Mouse (Mus musculus): Measurements from ENCODE around the gene Rps25. TPM values are rescaled to one million over a fixed set of nuclear protein-coding genes. Genes with fewer than 3 reads are reported as not detected.
"Not testable (repeated sequence)": the region's sequence is repeated elsewhere in the genome, so short reads cannot be mapped to it uniquely, and the experiment has no call there.

Rps25 gene
- polyA plus RNA-seq, 1 experiment from 2014 or later = 1,463 TPM

DNA sequence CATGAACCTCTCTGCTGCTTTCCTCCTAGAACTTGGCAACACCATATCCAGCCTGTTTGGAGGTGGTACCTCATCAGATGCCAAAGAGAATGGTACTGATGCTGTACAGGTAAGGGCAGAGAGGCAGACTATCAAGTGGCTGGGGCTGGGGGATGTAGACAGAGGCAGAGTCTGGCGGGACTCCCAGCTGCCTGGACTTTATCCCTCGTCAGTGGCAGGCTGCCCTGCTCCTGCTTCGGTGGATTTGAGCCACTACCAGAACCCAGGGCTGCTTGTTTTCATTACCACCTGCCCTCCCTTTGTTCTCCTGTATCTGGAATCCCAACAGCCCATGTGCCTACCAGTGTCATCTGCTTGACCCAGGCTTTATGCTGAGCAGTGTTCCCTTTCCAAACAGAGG, 19.7 kb upstream of the Rps25 start:
- WGBS = 75% methylated on average over 3 of the region's 3 CpGs

DNA sequence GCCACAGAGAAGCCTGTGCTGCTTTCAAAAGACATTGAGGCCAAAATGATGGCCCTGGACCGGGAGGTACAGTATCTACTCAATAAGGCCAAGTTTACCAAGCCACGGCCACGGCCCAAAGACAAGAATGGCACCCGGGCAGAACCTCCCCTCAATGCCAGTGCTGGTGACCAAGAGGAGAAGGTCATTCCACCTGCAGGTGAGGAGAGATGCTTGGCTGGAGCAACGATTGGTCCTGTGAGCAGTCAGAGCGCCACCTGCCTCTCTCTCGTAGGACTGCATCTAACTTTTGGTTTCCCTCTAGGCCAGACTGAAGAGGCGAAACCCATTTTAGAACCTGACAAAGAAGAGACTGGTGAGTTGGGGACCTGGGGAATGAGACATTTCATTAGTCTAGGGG, 17.7 kb upstream of the Rps25 start:
- Histone ChIP-seq H3K36me3 (peaks cover 87% of the 10 kb centered on the region), H3K9me3 (no peaks in the 10 kb centered on the region), H3K4me3 (no peak overlapping the region), H3K4me1 (no peaks in the 10 kb centered on the region), H3K27ac (no peak overlapping the region), H3K27me3 (ENCODE audit: insufficient read depth, poor library complexity, severe bottlenecking) (no peaks in the 10 kb centered on the region)
- DNase-seq (ENCODE audit: low spot score) = no peak
- 61% methylated on average over 8 of the region's 8 CpGs for WGBS

More for the DNA sequence above, 19.7 kb upstream of the Rps25 start:
- peaks cover 99% of the 10 kb centered on the region for H3K36me3 ChIP-seq
- H3K4me3 ChIP-seq = no peak overlapping the region
- no peaks in the 10 kb centered on the region for H3K4me1 ChIP-seq
- H3K9me3 ChIP-seq = no peaks in the 10 kb centered on the region
- no peak overlapping the region for H3K27ac ChIP-seq
- DNase-seq (ENCODE audit: low spot score) = no peak
- H3K27me3 ChIP-seq (ENCODE audit: insufficient read depth, poor library complexity, severe bottlenecking) = no peaks in the 10 kb centered on the region

DNA sequence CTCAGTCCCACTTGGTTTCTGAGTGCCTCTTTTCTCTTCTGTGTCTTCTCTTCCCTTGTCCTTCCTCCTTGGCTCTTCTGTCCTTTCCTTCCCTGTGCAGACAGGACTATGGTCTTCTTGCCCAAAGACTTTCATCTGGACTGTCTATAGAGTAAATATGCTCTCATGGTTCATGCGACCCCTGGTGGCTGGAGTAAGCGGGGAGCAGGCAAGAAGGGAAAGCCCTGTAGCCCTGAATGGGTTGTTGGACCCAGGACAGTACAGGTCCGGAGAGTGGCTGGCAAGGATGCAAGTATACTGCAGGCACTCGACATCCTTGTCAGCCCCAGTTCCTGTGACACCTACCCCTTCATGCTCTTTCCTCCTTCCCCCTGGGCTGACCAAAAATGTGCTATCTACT, 15.5 kb upstream of the Rps25 start:
- peaks cover 5% of the 10 kb centered on the region for H3K4me1 ChIP-seq
- H3K9me3 ChIP-seq = no peaks in the 10 kb centered on the region
- 37% methylated on average over 4 of the region's 4 CpGs for WGBS
- H3K36me3 ChIP-seq = peaks cover 65% of the 10 kb centered on the region
- DNase-seq (ENCODE audit: low spot score) = no peak
- no peak overlapping the region for H3K4me3 ChIP-seq
- no peaks in the 10 kb centered on the region for H3K27me3 ChIP-seq (ENCODE audit: insufficient read depth, poor library complexity, severe bottlenecking)
- no peak overlapping the region for H3K27ac ChIP-seq

DNA sequence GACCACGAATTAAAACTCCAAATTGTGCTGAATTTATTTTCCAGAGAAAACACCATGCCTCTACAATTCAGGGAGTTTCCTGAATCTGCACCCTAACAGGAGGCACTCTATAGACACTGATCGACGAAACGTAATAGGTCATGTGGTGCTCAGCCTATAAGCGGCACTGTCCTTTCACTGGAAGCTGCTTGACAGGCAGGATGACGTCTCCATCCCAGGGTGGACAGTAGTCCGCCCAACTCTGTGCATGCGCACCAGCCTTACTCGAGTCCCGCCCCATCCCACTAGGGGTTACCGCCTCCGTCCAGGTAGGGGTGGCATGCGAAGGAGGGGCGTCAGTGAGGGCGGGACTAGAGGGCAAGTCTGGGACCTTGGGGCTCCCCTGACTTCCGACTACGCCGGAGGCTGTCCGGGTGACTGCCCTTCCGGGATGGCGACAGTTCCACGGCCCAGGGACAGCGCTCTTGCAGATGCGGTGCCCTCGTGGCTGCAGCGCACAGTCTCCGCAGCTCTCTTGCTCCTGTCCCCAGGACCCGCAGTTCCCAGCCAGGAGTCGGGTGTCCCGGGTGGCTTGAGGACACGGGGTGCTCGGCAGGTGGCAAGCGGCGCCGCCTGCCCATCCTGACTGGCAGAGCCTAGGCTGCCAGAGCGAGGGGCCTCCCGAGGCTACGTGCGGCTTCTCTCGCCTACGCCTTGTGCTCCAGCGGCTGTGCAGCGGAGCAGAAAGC, 10.1 kb upstream of the Rps25 start, which contains the start of gene Slc37a4:
Gene Slc37a4, plus strand, starts transcription at position 169 of the 728 bp plus-strand sequence.
- under 1% methylated on average over 43 of the region's 43 CpGs for WGBS
- DNase-seq (ENCODE audit: low spot score) = peak; percentile 100
- peaks cover 42% of the 10 kb centered on the region for H3K36me3 ChIP-seq
- no peaks in the 10 kb centered on the region for H3K27me3 ChIP-seq (ENCODE audit: insufficient read depth, poor library complexity, severe bottlenecking)
- no peaks in the 10 kb centered on the region for H3K9me3 ChIP-seq
- H3K27ac ChIP-seq = peak within 1 kb of the TSS; percentile 94
- H3K4me1 ChIP-seq = peaks cover 24% of the 10 kb centered on the region
- H3K4me3 ChIP-seq = peak within 1 kb of the TSS; percentile 83

DNA sequence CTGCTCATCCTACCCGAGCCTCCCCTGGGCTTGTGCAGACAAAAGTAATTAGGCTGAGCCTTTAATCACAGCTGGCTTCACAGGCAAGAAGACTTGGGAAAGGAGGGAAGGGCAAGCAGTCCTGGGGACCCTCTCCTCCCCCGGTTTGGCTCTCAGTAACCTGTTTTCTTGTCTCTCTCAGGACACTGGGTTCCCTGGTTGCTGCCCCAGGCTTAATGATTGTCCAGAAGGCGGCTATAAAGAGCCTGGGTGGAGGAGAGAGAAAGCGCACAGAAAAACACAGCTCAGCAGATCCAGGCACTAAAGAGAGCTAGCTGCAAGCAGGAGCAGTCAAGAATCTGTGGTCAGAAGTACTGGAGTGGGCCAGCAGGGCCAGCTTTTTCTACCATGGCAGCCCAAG, 8.9 kb upstream of the Rps25 start:
- peak overlapping the region; percentile 83 for H3K4me3 ChIP-seq
- H3K36me3 ChIP-seq = peaks cover 42% of the 10 kb centered on the region
- H3K9me3 ChIP-seq = no peaks in the 10 kb centered on the region
- no peak for DNase-seq (ENCODE audit: low spot score)
- WGBS = 28% methylated on average over 4 of the region's 4 CpGs
- no peaks in the 10 kb centered on the region for H3K27me3 ChIP-seq (ENCODE audit: insufficient read depth, poor library complexity, severe bottlenecking)
- H3K4me1 ChIP-seq = peaks cover 24% of the 10 kb centered on the region
- peak overlapping the region; percentile 94; the same call in 1 of the 2 replicates for H3K27ac ChIP-seq

- no peaks in the 10 kb centered on the region for H3K27me3 ChIP-seq (ENCODE audit: insufficient read depth, poor library complexity, severe bottlenecking)
- DNase-seq (ENCODE audit: low spot score) = no peak
- H3K9me3 ChIP-seq = no peaks in the 10 kb centered on the region
- H3K36me3 ChIP-seq = peaks cover 46% of the 10 kb centered on the region
- peak overlapping the region; percentile 83; the same call in 1 of the 2 replicates for H3K4me3 ChIP-seq
- 82% methylated on average over 9 of the region's 9 CpGs for WGBS
- peaks cover 24% of the 10 kb centered on the region for H3K4me1 ChIP-seq
- no peak overlapping the region for H3K27ac ChIP-seq
These were observed 8.4 kb upstream of the Rps25 start for GRCm38 (mm10) chr9:44398551-44398950.

GRCm38 (mm10) chr9:44399114-44399794, 7.7 kb upstream of the Rps25 start:
- Histone ChIP-seq H3K4me1 (peaks cover 24% of the 10 kb centered on the region), H3K36me3 (peaks cover 53% of the 10 kb centered on the region), H3K27ac (no peak overlapping the region), H3K9me3 (no peaks in the 10 kb centered on the region), H3K4me3 (no peak overlapping the region), H3K27me3 (ENCODE audit: insufficient read depth, poor library complexity, severe bottlenecking) (no peaks in the 10 kb centered on the region)
- no peak for DNase-seq (ENCODE audit: low spot score)
- WGBS = 78% methylated on average over 13 of the region's 13 CpGs

DNA sequence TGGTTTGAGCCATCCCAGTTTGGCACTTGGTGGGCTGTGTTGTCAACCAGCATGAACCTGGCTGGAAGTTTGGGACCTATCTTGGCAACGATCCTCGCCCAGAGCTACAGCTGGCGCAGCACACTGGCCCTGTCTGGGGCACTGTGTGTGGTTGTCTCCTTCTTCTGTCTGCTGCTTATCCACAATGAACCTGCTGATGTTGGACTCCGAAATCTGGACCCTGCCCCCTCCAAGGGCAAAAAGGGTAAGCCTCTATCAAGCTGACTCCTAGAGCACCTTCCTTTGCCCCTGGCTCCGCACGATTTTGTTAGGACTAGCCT, 7.2 kb upstream of the Rps25 start:
- no peak overlapping the region for H3K4me3 ChIP-seq
- peaks cover 58% of the 10 kb centered on the region for H3K36me3 ChIP-seq
- H3K27me3 ChIP-seq (ENCODE audit: insufficient read depth, poor library complexity, severe bottlenecking) = no peaks in the 10 kb centered on the region
- peaks cover 24% of the 10 kb centered on the region for H3K4me1 ChIP-seq
- DNase-seq (ENCODE audit: low spot score) = no peak
- no peak overlapping the region for H3K27ac ChIP-seq
- WGBS = 89% methylated on average over 6 of the region's 6 CpGs
- no peaks in the 10 kb centered on the region for H3K9me3 ChIP-seq

DNA sequence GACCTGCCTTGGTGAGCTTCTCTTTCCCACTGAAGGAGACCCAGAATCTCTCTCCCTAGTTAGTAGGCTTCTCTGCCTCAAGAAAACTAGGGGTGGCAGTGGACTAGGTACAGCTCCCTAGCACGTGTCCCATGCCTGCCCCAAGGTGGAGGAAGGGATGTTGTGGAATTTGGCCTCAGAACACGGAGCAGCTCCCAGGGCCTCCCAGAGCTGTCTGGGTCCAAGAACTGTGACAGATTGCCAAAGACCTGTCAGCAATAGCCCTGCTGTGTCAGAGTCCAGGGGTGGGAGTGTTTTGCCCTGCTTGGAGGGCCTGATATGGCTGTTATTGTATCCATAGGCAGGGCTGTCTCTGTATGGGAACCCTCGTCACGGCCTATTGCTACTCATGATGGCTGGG, 5.9 kb upstream of the Rps25 start:
- no peak for DNase-seq (ENCODE audit: low spot score)
- Histone ChIP-seq H3K9me3 (no peaks in the 10 kb centered on the region), H3K4me1 (peaks cover 22% of the 10 kb centered on the region), H3K36me3 (peaks cover 67% of the 10 kb centered on the region), H3K27ac (no peak overlapping the region), H3K4me3 (no peak overlapping the region), H3K27me3 (ENCODE audit: insufficient read depth, poor library complexity, severe bottlenecking) (no peaks in the 10 kb centered on the region)
- 75% methylated on average over 4 of the region's 4 CpGs for WGBS

GRCm38 (mm10) chr9:44405011-44405410, 1.9 kb upstream of the Rps25 start:
- Histone ChIP-seq H3K36me3 (peaks cover 68% of the 10 kb centered on the region), H3K4me1 (peaks cover 9% of the 10 kb centered on the region; the same call in 1 of the 2 replicates), H3K27ac (no peak overlapping the region), H3K4me3 (no peak overlapping the region), H3K9me3 (no peaks in the 10 kb centered on the region), H3K27me3 (ENCODE audit: insufficient read depth, poor library complexity, severe bottlenecking) (no peaks in the 10 kb centered on the region)
- DNase-seq (ENCODE audit: low spot score) = no peak
- WGBS = 78% methylated on average over 3 of the region's 3 CpGs

DNA sequence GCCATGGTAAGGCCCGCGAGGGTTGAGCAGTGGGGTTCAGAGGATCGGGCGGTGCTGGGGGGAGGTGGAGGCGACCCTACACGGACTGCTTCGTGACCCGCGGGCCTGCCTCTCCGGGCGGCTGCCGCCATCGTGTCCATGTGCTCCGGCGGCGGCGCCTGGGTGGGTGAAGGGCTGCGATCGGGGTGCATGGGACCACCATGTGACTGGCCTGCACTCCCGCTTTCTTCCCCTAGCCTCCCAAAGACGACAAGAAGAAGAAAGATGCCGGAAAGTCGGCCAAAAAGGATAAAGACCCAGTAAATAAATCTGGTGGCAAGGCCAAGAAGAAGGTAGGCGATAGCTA, 786 bp downstream of the Rps25 start:
- Histone ChIP-seq H3K27ac (peak overlapping the region; percentile 92), H3K36me3 (peaks cover 68% of the 10 kb centered on the region), H3K9me3 (no peaks in the 10 kb centered on the region), H3K27me3 (ENCODE audit: insufficient read depth, poor library complexity, severe bottlenecking) (no peaks in the 10 kb centered on the region), H3K4me1 (peaks cover 5% of the 10 kb centered on the region; the same call in 1 of the 2 replicates), H3K4me3 (peak overlapping the region; percentile 79)
- WGBS = 2% methylated on average over 24 of the region's 24 CpGs
- DNase-seq (ENCODE audit: low spot score) = no peak

DNA sequence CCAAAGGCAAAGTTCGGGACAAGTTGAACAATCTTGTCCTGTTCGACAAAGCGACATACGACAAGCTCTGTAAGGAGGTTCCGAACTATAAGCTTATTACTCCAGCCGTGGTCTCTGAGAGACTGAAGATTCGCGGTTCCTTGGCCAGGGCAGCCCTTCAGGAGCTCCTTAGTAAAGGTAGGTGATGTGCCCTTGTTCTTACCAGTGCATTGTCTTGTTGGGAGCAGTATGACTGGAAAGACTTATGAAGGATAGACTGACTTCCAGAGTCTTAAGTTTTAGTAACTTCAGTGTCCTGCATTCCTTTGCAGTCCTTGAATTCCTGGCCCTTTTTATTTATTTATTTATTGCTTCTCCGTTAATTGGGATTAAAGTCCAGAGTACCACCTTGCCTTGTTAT, 1.8 kb downstream of the Rps25 start:
- not testable (repeated sequence) for H3K4me1 ChIP-seq; DNase-seq (ENCODE audit: low spot score); H3K27me3 ChIP-seq (ENCODE audit: insufficient read depth, poor library complexity, severe bottlenecking); H3K9me3 ChIP-seq
- peak overlapping the region; percentile 79 for H3K4me3 ChIP-seq
- 74% methylated on average over 9 of the region's 9 CpGs for WGBS
- peaks cover 69% of the 10 kb centered on the region for H3K36me3 ChIP-seq
- 0 out of 2 replicates have a peak overlapping the region, but pooled peaks have one; percentile 92 for H3K27ac ChIP-seq

- H3K27ac ChIP-seq = no peak overlapping the region
- H3K36me3 ChIP-seq = peaks cover 68% of the 10 kb centered on the region
These were observed 3.9 kb downstream of the Rps25 start for GRCm38 (mm10) chr9:44410647-44411336.

More at GRCm38 (mm10) chr9:44410647-44411336, 3.9 kb downstream of the Rps25 start:
- 84% methylated on average over 2 of the region's 2 CpGs for WGBS
- Histone ChIP-seq H3K4me1 (peaks cover 5% of the 10 kb centered on the region; the same call in 1 of the 2 replicates), H3K9me3 (no peaks in the 10 kb centered on the region), H3K27me3 (ENCODE audit: insufficient read depth, poor library complexity, severe bottlenecking) (no peaks in the 10 kb centered on the region), H3K4me3 (no peak overlapping the region)
- DNase-seq (ENCODE audit: low spot score) = no peak

All from heart, embryonic 10.5 days (tissue).